ENCODE assay signal across 15 mouse cellular contexts in the genomic region with DNA sequence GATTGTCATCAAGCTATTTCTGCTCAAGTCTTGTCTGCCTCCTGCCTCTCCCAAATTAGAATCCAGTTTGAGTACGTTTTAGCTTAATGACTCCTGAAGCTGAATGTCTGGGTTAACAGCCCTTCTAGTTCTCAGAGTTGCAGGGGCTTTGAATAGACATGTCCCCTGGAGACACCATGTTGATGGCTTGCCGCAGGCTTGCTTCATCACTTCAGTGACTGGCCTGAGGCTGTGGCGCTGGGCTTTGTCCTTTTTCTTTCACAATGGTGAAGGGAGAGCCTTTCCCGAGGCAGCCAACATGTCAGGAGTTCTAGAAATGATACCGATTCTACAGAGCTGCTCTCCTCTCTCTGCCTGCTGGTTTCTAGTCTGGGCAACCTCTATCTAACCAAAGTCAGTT. TPM values are rescaled to one million over a fixed set of nuclear protein-coding genes. Genes with fewer than 3 reads are reported as not detected.
DNase-seq lines count a peak whose midpoint lies in the region; ATAC-seq lines count a peak whose summit lies in the region.
"Had no signal": no experiment of that assay in that cellular context is flagged by ENCODE, and none has a peak within 500 bp of the region (broad histone marks: within the 10 kb centered on the region; RNA-seq: fewer than 3 reads in every experiment).

No protein-coding gene starts in this region.

- WGBS in heart, embryonic 16.5 days, result 48% methylated on average over 5 of the region's 5 CpGs
- 11% methylated on average over 5 of the region's 5 CpGs for WGBS in neural tube, embryonic 13.5 days
- WGBS in neural tube, embryonic 15.5 days, result 13% methylated on average over 5 of the region's 5 CpGs
- WGBS in hindbrain, embryonic 11.5 days, result 25% methylated on average over 5 of the region's 5 CpGs
- WGBS in midbrain, embryonic 15.5 days, result 27% methylated on average over 5 of the region's 5 CpGs

- no peak overlapping the region for H3K4me3 ChIP-seq in heart, embryonic 16.5 days (ENCODE audit: low read length)
- no peak overlapping the region for H3K4me3 ChIP-seq in neural tube, embryonic 13.5 days
- no peak overlapping the region for H3K4me3 ChIP-seq in neural tube, embryonic 15.5 days (replicated peaks)
- no peak overlapping the region for H3K4me3 ChIP-seq in hindbrain, embryonic 11.5 days (ENCODE audit: low read depth, low read length)
- H3K4me3 ChIP-seq in midbrain, embryonic 15.5 days, result no peak overlapping the region
- H3K4me3 ChIP-seq: heart, embryonic 12.5 days; liver, embryonic 13.5 days had no signal

- no peaks in the 10 kb centered on the region for H3K27me3 ChIP-seq in heart, embryonic 16.5 days (ENCODE audit: control insufficient read depth, insufficient read depth, low read length)
- no peaks in the 10 kb centered on the region for H3K27me3 ChIP-seq in neural tube, embryonic 13.5 days
- H3K27me3 ChIP-seq in neural tube, embryonic 15.5 days (replicated peaks), result no peaks in the 10 kb centered on the region
- H3K27me3 ChIP-seq in hindbrain, embryonic 11.5 days (ENCODE audit: control insufficient read depth, insufficient read depth, low read length), result no peaks in the 10 kb centered on the region
- no peaks in the 10 kb centered on the region for H3K27me3 ChIP-seq in midbrain, embryonic 15.5 days (replicated peaks)
- H3K27me3 ChIP-seq: heart, embryonic 12.5 days; liver, embryonic 13.5 days had no signal

- no peaks in the 10 kb centered on the region for H3K9me3 ChIP-seq in heart, embryonic 16.5 days (replicated peaks; ENCODE audit: control insufficient read depth, low read length)
- no peaks in the 10 kb centered on the region for H3K9me3 ChIP-seq in neural tube, embryonic 13.5 days
- no peaks in the 10 kb centered on the region for H3K9me3 ChIP-seq in neural tube, embryonic 15.5 days (replicated peaks)
- H3K9me3 ChIP-seq in hindbrain, embryonic 11.5 days (ENCODE audit: control insufficient read depth, low read length), result no peaks in the 10 kb centered on the region
- H3K9me3 ChIP-seq in midbrain, embryonic 15.5 days, result no peaks in the 10 kb centered on the region
- H3K9me3 ChIP-seq: heart, embryonic 12.5 days; liver, embryonic 13.5 days had no signal

- ATAC-seq in heart, embryonic 16.5 days (replicated peaks; ENCODE audit: extremely low read depth, insufficient read depth, low FRiP score), result no peak
- ATAC-seq in neural tube, embryonic 13.5 days (ENCODE audit: low read depth), result no peak
- ATAC-seq in neural tube, embryonic 15.5 days (ENCODE audit: low FRiP score), result no peak
- ATAC-seq in hindbrain, embryonic 11.5 days (ENCODE audit: low FRiP score), result no peak
- ATAC-seq in midbrain, embryonic 15.5 days (replicated peaks), result no peak
- ATAC-seq: CD4-positive, CD25-positive, alpha-beta regulatory T cell, adult 4 months; forebrain, embryonic 16.5 days had no signal

- peaks cover 45% of the 10 kb centered on the region for H3K4me1 ChIP-seq in heart, embryonic 16.5 days (ENCODE audit: control insufficient read depth, insufficient read depth, low read length)
- H3K4me1 ChIP-seq in neural tube, embryonic 13.5 days (replicated peaks), result peaks cover 55% of the 10 kb centered on the region
- H3K4me1 ChIP-seq in neural tube, embryonic 15.5 days, result peaks cover 35% of the 10 kb centered on the region
- peaks cover 2% of the 10 kb centered on the region; the same call in 1 of the 2 replicates for H3K4me1 ChIP-seq in hindbrain, embryonic 11.5 days (replicated peaks; ENCODE audit: control insufficient read depth, insufficient read depth, low read length)
- peaks cover 33% of the 10 kb centered on the region for H3K4me1 ChIP-seq in midbrain, embryonic 15.5 days

- no peak overlapping the region for H3K4me2 ChIP-seq in heart, embryonic 16.5 days (ENCODE audit: low read depth, low read length)
- 0 out of 2 replicates have a peak overlapping the region, but pooled peaks have one; percentile 13 for H3K4me2 ChIP-seq in neural tube, embryonic 13.5 days
- no peak overlapping the region for H3K4me2 ChIP-seq in neural tube, embryonic 15.5 days
- H3K4me2 ChIP-seq in hindbrain, embryonic 11.5 days (replicated peaks; ENCODE audit: low read depth, low read length), result no peak overlapping the region
- H3K4me2 ChIP-seq in midbrain, embryonic 15.5 days, result no peak overlapping the region
- H3K4me2 ChIP-seq: heart, embryonic 12.5 days; liver, embryonic 13.5 days had no signal

- no peak for DNase-seq in heart, adult 8-10 months (ENCODE audit: low spot score)
- peak; percentile 45 for DNase-seq in hindbrain, embryonic 11.5 days (ENCODE audit: low spot score)
- DNase-seq in urinary bladder, postnatal 36 days (ENCODE audit: low spot score in 2 of 2), result no peak
- DNase-seq: adrenal gland, postnatal 14 days; cerebellum, adult 9-11 months; heart, postnatal 4 days; liver, embryonic 13.5 days; thymus, postnatal 14 days had no signal

- H3K9ac ChIP-seq in heart, embryonic 16.5 days (ENCODE audit: low read length), result peak overlapping the region; percentile 38
- no peak overlapping the region for H3K9ac ChIP-seq in neural tube, embryonic 13.5 days
- no peak overlapping the region for H3K9ac ChIP-seq in neural tube, embryonic 15.5 days (replicated peaks)
- no peak overlapping the region for H3K9ac ChIP-seq in hindbrain, embryonic 11.5 days (ENCODE audit: low read depth, low read length)
- H3K9ac ChIP-seq in midbrain, embryonic 15.5 days, result no peak overlapping the region
- H3K9ac ChIP-seq: heart, embryonic 12.5 days; liver, embryonic 13.5 days had no signal

- no peak overlapping the region for H3K27ac ChIP-seq in heart, embryonic 16.5 days (ENCODE audit: low read length)
- H3K27ac ChIP-seq in neural tube, embryonic 13.5 days (replicated peaks), result peak overlapping the region; percentile 47
- H3K27ac ChIP-seq in neural tube, embryonic 15.5 days (replicated peaks), result no peak overlapping the region; the same call in 1 of the 2 replicates
- H3K27ac ChIP-seq in hindbrain, embryonic 11.5 days (ENCODE audit: low read depth, low read length), result no peak overlapping the region
- H3K27ac ChIP-seq in midbrain, embryonic 15.5 days, result 0 out of 2 replicates have a peak overlapping the region, but pooled peaks have one; percentile 1
- H3K27ac ChIP-seq: liver, embryonic 13.5 days had no signal

- H3K36me3 ChIP-seq in heart, embryonic 16.5 days (ENCODE audit: control insufficient read depth, insufficient read depth), result no peaks in the 10 kb centered on the region
- H3K36me3 ChIP-seq in neural tube, embryonic 13.5 days, result no peaks in the 10 kb centered on the region
- no peaks in the 10 kb centered on the region for H3K36me3 ChIP-seq in neural tube, embryonic 15.5 days
- H3K36me3 ChIP-seq in hindbrain, embryonic 11.5 days (ENCODE audit: control insufficient read depth, insufficient read depth, low read length), result no peaks in the 10 kb centered on the region
- no peaks in the 10 kb centered on the region for H3K36me3 ChIP-seq in midbrain, embryonic 15.5 days (replicated peaks)
- H3K36me3 ChIP-seq: heart, embryonic 12.5 days; liver, embryonic 13.5 days had no signal

RNA-seq across cellular contexts. Expression of a gene that starts 30.6 kb away (rescaled TPM):
- polyA plus RNA-seq in heart, embryonic 16.5 days (2015; fragmentation: Nextera tagmentation; extraction: Ambion mirVana), result 6.1 and 6.5 TPM in 2 replicates
- total RNA-seq in heart, adult 8-10 months (2022), result 10 to 100 TPM; 27.0 to 32.1 (median 29.7) TPM
- polyA plus RNA-seq in neural tube, embryonic 13.5 days (2015; fragmentation: Nextera tagmentation; extraction: Ambion mirVana), result 24.9 and 26.5 TPM in 2 replicates
- 20.5 and 23.6 TPM in 2 replicates for polyA plus RNA-seq in neural tube, embryonic 15.5 days (2015; fragmentation: Nextera tagmentation; extraction: Ambion mirVana)
- polyA plus RNA-seq in hindbrain, embryonic 11.5 days (2014; fragmentation: Nextera tagmentation; extraction: Ambion mirVana), result 17.0 and 20.6 TPM in 2 replicates
- polyA plus RNA-seq in midbrain, embryonic 15.5 days (2015; fragmentation: Nextera tagmentation; extraction: Ambion mirVana), result 32.5 and 35.4 TPM in 2 replicates

Comparison
In these comparisons a context has a peak if more than half of its experiments do, and no peak if none do; other contexts are left out.
1. H3K27ac ChIP-seq: peak in neural tube, embryonic 13.5 days (single experiment) and midbrain, embryonic 15.5 days (single experiment); none in heart, embryonic 16.5 days (single experiment), neural tube, embryonic 15.5 days (single experiment) and hindbrain, embryonic 11.5 days (single experiment).